Mouse (Mus musculus): ENCODE measurements around the gene Spag5. TPM values are rescaled to one million over a fixed set of nuclear protein-coding genes. Genes with fewer than 3 reads are reported as not detected.

Gene Spag5
- polyA plus RNA-seq, 1 experiment from 2014 or later, result 62.0 TPM

GRCm38 (mm10) chr11:78343381-78344327 lies 42.3 kb downstream of the Spag5 start, which contains the start of gene Unc119:
Gene Unc119, plus strand, starts transcription at chr11:78343482.
- Histone ChIP-seq H3K4me2 (ENCODE audit: low read depth, low read length) (peak within 1 kb of the TSS; percentile 79), H3K9me3 (replicated peaks; ENCODE audit: control insufficient read depth, low read length) (no peaks in the 10 kb centered on the region), H3K36me3 (replicated peaks; ENCODE audit: control insufficient read depth, insufficient read depth, low read depth, low read length) (peaks cover 7% of the 10 kb centered on the region; the same call in 1 of the 2 replicates), H3K9ac (replicated peaks; ENCODE audit: low read length) (peak within 1 kb of the TSS; percentile 92), H3K27me3 (ENCODE audit: control insufficient read depth, insufficient read depth, low read length) (no peaks in the 10 kb centered on the region), H3K4me3 (ENCODE audit: low read depth, low read length) (peak within 1 kb of the TSS; percentile 87), H3K27ac (replicated peaks; ENCODE audit: low read depth, low read length) (peak within 1 kb of the TSS; percentile 83), H3K4me1 (ENCODE audit: control insufficient read depth, insufficient read depth, low read length) (peaks cover 6% of the 10 kb centered on the region)
- ATAC-seq (replicated peaks; ENCODE audit: insufficient number of reproducible peaks, low FRiP score, low TSS enrichment, low read depth) (peak; percentile 67), DNase-seq (ENCODE audit: low spot score) (peak; percentile 92)
- WGBS, result 2% methylated on average over 51 of the region's 66 CpGs

GRCm38 (mm10) chr11:78344328-78344889 lies 43.1 kb downstream of the Spag5 start:
- DNase-seq (ENCODE audit: low spot score), result no peak

GRCm38 (mm10) chr11:78344890-78345715 lies 43.8 kb downstream of the Spag5 start:
- no peak overlapping the region for H3K4me3 ChIP-seq (ENCODE audit: low read depth, low read length)
- peaks cover 6% of the 10 kb centered on the region for H3K4me1 ChIP-seq (ENCODE audit: control insufficient read depth, insufficient read depth, low read length)
- H3K9ac ChIP-seq (replicated peaks; ENCODE audit: low read length), result peak overlapping the region; percentile 34; the same call in 1 of the 2 replicates
- WGBS, result 58% methylated on average over 8 of the region's 8 CpGs
- ATAC-seq (replicated peaks; ENCODE audit: insufficient number of reproducible peaks, low FRiP score, low TSS enrichment, low read depth) (no peak), DNase-seq (ENCODE audit: low spot score) (peak; percentile 18)
- no peaks in the 10 kb centered on the region for H3K9me3 ChIP-seq (replicated peaks; ENCODE audit: control insufficient read depth, low read length)
- no peak overlapping the region for H3K27ac ChIP-seq (replicated peaks; ENCODE audit: low read depth, low read length)
- peaks cover 2% of the 10 kb centered on the region for H3K36me3 ChIP-seq (replicated peaks; ENCODE audit: control insufficient read depth, insufficient read depth, low read depth, low read length)
- H3K27me3 ChIP-seq (ENCODE audit: control insufficient read depth, insufficient read depth, low read length), result no peaks in the 10 kb centered on the region
- peak overlapping the region; percentile 27 for H3K4me2 ChIP-seq (ENCODE audit: low read depth, low read length)

More at GRCm38 (mm10) chr11:78344328-78344889, 43.1 kb downstream of the Spag5 start:
- Histone ChIP-seq H3K27me3 (ENCODE audit: control insufficient read depth, insufficient read depth, low read length) (no peaks in the 10 kb centered on the region), H3K27ac (replicated peaks; ENCODE audit: low read depth, low read length) (peak overlapping the region; percentile 83), H3K9me3 (replicated peaks; ENCODE audit: control insufficient read depth, low read length) (no peaks in the 10 kb centered on the region), H3K4me3 (ENCODE audit: low read depth, low read length) (peak overlapping the region; percentile 87), H3K9ac (replicated peaks; ENCODE audit: low read length) (peak overlapping the region; percentile 92), H3K4me1 (ENCODE audit: control insufficient read depth, insufficient read depth, low read length) (peaks cover 6% of the 10 kb centered on the region), H3K4me2 (ENCODE audit: low read depth, low read length) (peak overlapping the region; percentile 79), H3K36me3 (replicated peaks; ENCODE audit: control insufficient read depth, insufficient read depth, low read depth, low read length) (peaks cover 7% of the 10 kb centered on the region)
- no peak for ATAC-seq (replicated peaks; ENCODE audit: insufficient number of reproducible peaks, low FRiP score, low TSS enrichment, low read depth)
- 77% methylated on average over 6 of the region's 6 CpGs for WGBS

GRCm38 (mm10) chr11:78345801-78346200 lies 44.5 kb downstream of the Spag5 start:
- H3K4me3 ChIP-seq (ENCODE audit: low read depth, low read length), result no peak overlapping the region
- ATAC-seq (replicated peaks; ENCODE audit: insufficient number of reproducible peaks, low FRiP score, low TSS enrichment, low read depth) (no peak), DNase-seq (ENCODE audit: low spot score) (no peak)
- H3K4me2 ChIP-seq (ENCODE audit: low read depth, low read length), result no peak overlapping the region
- no peaks in the 10 kb centered on the region for H3K9me3 ChIP-seq (replicated peaks; ENCODE audit: control insufficient read depth, low read length)
- no peak overlapping the region for H3K27ac ChIP-seq (replicated peaks; ENCODE audit: low read depth, low read length)
- H3K4me1 ChIP-seq (ENCODE audit: control insufficient read depth, insufficient read depth, low read length), result peaks cover 6% of the 10 kb centered on the region
- H3K9ac ChIP-seq (replicated peaks; ENCODE audit: low read length), result no peak overlapping the region
- WGBS, result 83% methylated on average over 7 of the region's 7 CpGs
- peaks cover 2% of the 10 kb centered on the region for H3K36me3 ChIP-seq (replicated peaks; ENCODE audit: control insufficient read depth, insufficient read depth, low read depth, low read length)
- H3K27me3 ChIP-seq (ENCODE audit: control insufficient read depth, insufficient read depth, low read length), result no peaks in the 10 kb centered on the region

GRCm38 (mm10) chr11:78346326-78347069 lies 45.2 kb downstream of the Spag5 start:
- peaks cover 2% of the 10 kb centered on the region for H3K36me3 ChIP-seq (replicated peaks; ENCODE audit: control insufficient read depth, insufficient read depth, low read depth, low read length)
- DNase-seq (ENCODE audit: low spot score) (no peak), ATAC-seq (replicated peaks; ENCODE audit: insufficient number of reproducible peaks, low FRiP score, low TSS enrichment, low read depth) (no peak)
- no peaks in the 10 kb centered on the region for H3K9me3 ChIP-seq (replicated peaks; ENCODE audit: control insufficient read depth, low read length)
- peaks cover 6% of the 10 kb centered on the region for H3K4me1 ChIP-seq (ENCODE audit: control insufficient read depth, insufficient read depth, low read length)
- H3K4me3 ChIP-seq (ENCODE audit: low read depth, low read length), result no peak overlapping the region
- no peak overlapping the region for H3K27ac ChIP-seq (replicated peaks; ENCODE audit: low read depth, low read length)
- H3K9ac ChIP-seq (replicated peaks; ENCODE audit: low read length), result no peak overlapping the region
- H3K4me2 ChIP-seq (ENCODE audit: low read depth, low read length), result no peak overlapping the region
- no peaks in the 10 kb centered on the region for H3K27me3 ChIP-seq (ENCODE audit: control insufficient read depth, insufficient read depth, low read length)
- 78% methylated on average over 6 of the region's 6 CpGs for WGBS

GRCm38 (mm10) chr11:78347070-78347754 lies 45.9 kb downstream of the Spag5 start:
- DNase-seq (ENCODE audit: low spot score) (peak; percentile 88), ATAC-seq (replicated peaks; ENCODE audit: insufficient number of reproducible peaks, low FRiP score, low TSS enrichment, low read depth) (no peak)
- H3K27me3 ChIP-seq (ENCODE audit: control insufficient read depth, insufficient read depth, low read length), result no peaks in the 10 kb centered on the region
- peaks cover 6% of the 10 kb centered on the region for H3K4me1 ChIP-seq (ENCODE audit: control insufficient read depth, insufficient read depth, low read length)
- no peaks in the 10 kb centered on the region for H3K9me3 ChIP-seq (replicated peaks; ENCODE audit: control insufficient read depth, low read length)
- peaks cover 2% of the 10 kb centered on the region for H3K36me3 ChIP-seq (replicated peaks; ENCODE audit: control insufficient read depth, insufficient read depth, low read depth, low read length)
- H3K4me3 ChIP-seq (ENCODE audit: low read depth, low read length), result no peak overlapping the region
- H3K27ac ChIP-seq (replicated peaks; ENCODE audit: low read depth, low read length), result no peak overlapping the region
- WGBS, result 90% methylated on average over 10 of the region's 10 CpGs
- no peak overlapping the region for H3K4me2 ChIP-seq (ENCODE audit: low read depth, low read length)
- no peak overlapping the region for H3K9ac ChIP-seq (replicated peaks; ENCODE audit: low read length)

GRCm38 (mm10) chr11:78347908-78348307 lies 46.6 kb downstream of the Spag5 start:
- Histone ChIP-seq H3K27me3 (ENCODE audit: control insufficient read depth, insufficient read depth, low read length) (no peaks in the 10 kb centered on the region), H3K27ac (replicated peaks; ENCODE audit: low read depth, low read length) (no peak overlapping the region), H3K36me3 (replicated peaks; ENCODE audit: control insufficient read depth, insufficient read depth, low read depth, low read length) (peaks cover 2% of the 10 kb centered on the region), H3K9ac (replicated peaks; ENCODE audit: low read length) (no peak overlapping the region), H3K9me3 (replicated peaks; ENCODE audit: control insufficient read depth, low read length) (no peaks in the 10 kb centered on the region), H3K4me3 (ENCODE audit: low read depth, low read length) (no peak overlapping the region), H3K4me1 (ENCODE audit: control insufficient read depth, insufficient read depth, low read length) (peaks cover 6% of the 10 kb centered on the region), H3K4me2 (ENCODE audit: low read depth, low read length) (no peak overlapping the region)
- no peak for DNase-seq (ENCODE audit: low spot score)
- no peak for ATAC-seq (replicated peaks; ENCODE audit: insufficient number of reproducible peaks, low FRiP score, low TSS enrichment, low read depth)
- WGBS, result 77% methylated on average over 9 of the region's 9 CpGs

All from embryonic facial prominence, embryonic 11.5 days (tissue).